Mouse (Mus musculus): ENCODE results near the gene Galr2.

DNA sequence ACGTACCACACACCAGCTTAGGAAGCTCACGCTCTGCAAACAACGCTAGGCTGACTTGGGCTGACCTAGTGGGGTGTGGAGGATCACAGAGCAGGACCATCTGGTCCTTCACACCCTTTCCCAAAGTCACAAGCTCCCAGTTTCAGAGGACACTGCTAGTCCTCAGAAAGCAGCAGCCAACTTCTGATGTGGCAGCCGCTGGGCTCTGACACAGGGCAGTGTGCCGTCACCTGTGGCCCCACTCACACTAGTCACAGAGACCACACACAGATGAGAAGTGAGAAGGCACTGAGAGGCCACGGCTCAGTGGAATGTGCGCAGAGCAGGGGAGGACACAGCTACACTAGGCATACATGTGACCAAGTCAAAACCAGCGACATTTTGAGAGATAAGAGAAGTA is 29.8 kb upstream of the Galr2 start:
- no peak for TF ChIP-seq CTCF (IDR thresholded peaks at IDR 0.05; ENCODE audit: control insufficient read depth, insufficient read depth, insufficient replicate concordance, low read depth, low read length)
- TF ChIP-seq POLR2A (IDR thresholded peaks at IDR 0.05; ENCODE audit: control insufficient read depth, low read depth, low read length): no peak
